Mouse (Mus musculus) heart, embryonic 11.5 days (tissue): ENCODE results near the gene Lat2. TPM values are rescaled to one million over a fixed set of nuclear protein-coding genes. Genes with fewer than 3 reads are reported as not detected.
"Not testable (repeated sequence)": the region's sequence is repeated elsewhere in the genome, so short reads cannot be mapped to it uniquely, and the experiment has no call there.

Source experiments
- ATAC-seq: fragments of 200-750 bp; cut with Nextera tagmentation; replicated peaks from 2 replicates; pipeline ENCODE4 v1.8.0; 2017; ENCODE audit warnings: moderate library complexity; ENCODE audit not compliant: insufficient number of reproducible peaks, low FRiP score, low TSS enrichment
- H3K27ac ChIP-seq: fragments of 300-500 bp; sonication (generic); 2 replicates; pipeline ENCODE4 v1.5.1; 2014; ENCODE audit warnings: mild to moderate bottlenecking, low read depth, low read length
- H3K27me3 ChIP-seq: fragments of 300-500 bp; sonication (generic); 2 replicates; pipeline ENCODE4 v1.6.1; 2014; ENCODE audit warnings: mild to moderate bottlenecking, low read length, mixed read lengths; ENCODE audit not compliant: control insufficient read depth, insufficient read depth
- H3K36me3 ChIP-seq: fragments of 300-500 bp; sonication (generic); 2 replicates; pipeline ENCODE4 v1.6.1; 2014; ENCODE audit warnings: mild to moderate bottlenecking, low read length, moderate library complexity, mixed read lengths; ENCODE audit not compliant: control insufficient read depth, insufficient read depth
- H3K4me1 ChIP-seq: fragments of 300-500 bp; sonication (generic); 2 replicates; pipeline ENCODE4 v1.6.1; 2014; ENCODE audit warnings: low read length; ENCODE audit not compliant: control insufficient read depth, insufficient read depth
- H3K4me2 ChIP-seq: fragments of 300-500 bp; sonication (generic); 2 replicates; pipeline ENCODE4 v1.6.1; 2014; ENCODE audit warnings: mild to moderate bottlenecking, moderate library complexity
- H3K4me3 ChIP-seq: fragments of 300-500 bp; sonication (generic); 2 replicates; pipeline ENCODE4 v1.5.1; 2014; ENCODE audit warnings: low read depth, low read length
- H3K9ac ChIP-seq: fragments of 300-500 bp; sonication (generic); 2 replicates; pipeline ENCODE4 v1.6.1; 2014; ENCODE audit warnings: mild to moderate bottlenecking, low read depth, low read length, moderate library complexity
- H3K9me3 ChIP-seq: fragments of 300-500 bp; sonication (generic); replicated peaks from 2 replicates; pipeline ENCODE4 v1.6.1; 2016; ENCODE audit warnings: low read length; ENCODE audit not compliant: control insufficient read depth
- WGBS: fragments of 180-500 bp; shearing (Covaris S2); extraction: QIAGEN DNeasy Blood & Tissue Kit; methylation state at CpG from one replicate; pipeline ENCODE4 v1.1.7; 2014; ENCODE audit not compliant: insufficient replicate concordance; 5-methylcytosine and 5-hydroxymethylcytosine counted together
- polyA plus RNA-seq: library from polyadenylated mRNA; unstranded; fragments of >200 nt; fragmentation: Nextera tagmentation; extraction: Ambion mirVana; gene quantifications from 2 replicates; pipeline ENCODE4 v1.2.1, GENCODE M21; 2014

Gene Lat2
- 1.9 and 3.5 TPM in 2 replicates for polyA plus RNA-seq

- Histone ChIP-seq H3K4me2 (no peak within 1 kb of the TSS), H3K27ac (no peak within 1 kb of the TSS), H3K4me1 (no peaks in the 10 kb centered on the region), H3K27me3 (no peaks in the 10 kb centered on the region), H3K9ac (no peak within 1 kb of the TSS), H3K4me3 (no peak within 1 kb of the TSS), H3K36me3 (peaks cover 22% of the 10 kb centered on the region), H3K9me3 (no peaks in the 10 kb centered on the region)
- ATAC-seq: no peak
- 86% methylated on average over 7 of the region's 7 CpGs for WGBS
These were observed at the start of gene Lat2 for GRCm38 (mm10) chr5:134614802-134615201. TSS of gene Lat2 (minus strand) at chr5:134615025.

- no peak overlapping the region for H3K9ac ChIP-seq
- H3K4me3 ChIP-seq: no peak overlapping the region
- no peaks in the 10 kb centered on the region for H3K4me1 ChIP-seq
- H3K9me3 ChIP-seq: no peaks in the 10 kb centered on the region
- H3K4me2 ChIP-seq: no peak overlapping the region
- 74% methylated on average over 4 of the region's 4 CpGs for WGBS
- H3K27me3 ChIP-seq: no peaks in the 10 kb centered on the region
- no peaks in the 10 kb centered on the region; the same call in 1 of the 2 replicates for H3K36me3 ChIP-seq
- ATAC-seq: no peak
- H3K27ac ChIP-seq: no peak overlapping the region
These were observed 41.9 kb upstream of the Lat2 start for GRCm38 (mm10) chr5:134656708-134657107.

GRCm38 (mm10) chr5:134652015-134652414 is 37.2 kb upstream of the Lat2 start:
- H3K9ac ChIP-seq: no peak overlapping the region
- H3K4me2 ChIP-seq: no peak overlapping the region
- no peaks in the 10 kb centered on the region for H3K27me3 ChIP-seq
- no peak overlapping the region for H3K27ac ChIP-seq
- H3K4me3 ChIP-seq: no peak overlapping the region
- no peaks in the 10 kb centered on the region for H3K4me1 ChIP-seq
- 52% methylated on average over 7 of the region's 7 CpGs for WGBS
- no peaks in the 10 kb centered on the region; the same call in 1 of the 2 replicates for H3K36me3 ChIP-seq
- no peaks in the 10 kb centered on the region for H3K9me3 ChIP-seq
- no peak for ATAC-seq

GRCm38 (mm10) chr5:134650926-134651325 is 36.1 kb upstream of the Lat2 start:
- Histone ChIP-seq H3K9me3 (no peaks in the 10 kb centered on the region), H3K9ac (no peak overlapping the region), H3K27ac (no peak overlapping the region), H3K4me1 (no peaks in the 10 kb centered on the region), H3K36me3 (no peaks in the 10 kb centered on the region; the same call in 1 of the 2 replicates), H3K27me3 (no peaks in the 10 kb centered on the region), H3K4me3 (no peak overlapping the region), H3K4me2 (no peak overlapping the region)
- 33% methylated on average over 4 of the region's 5 CpGs for WGBS
- ATAC-seq: no peak

- H3K4me2 ChIP-seq, H3K27ac ChIP-seq, H3K9ac ChIP-seq, H3K36me3 ChIP-seq, H3K4me3 ChIP-seq, H3K4me1 ChIP-seq, H3K27me3 ChIP-seq, H3K9me3 ChIP-seq, ATAC-seq: not testable (repeated sequence)
- 59% methylated on average over 3 of the region's 4 CpGs for WGBS
These were observed 34.2 kb upstream of the Lat2 start for GRCm38 (mm10) chr5:134648976-134649375.

- no peaks in the 10 kb centered on the region for H3K4me1 ChIP-seq
- H3K27ac ChIP-seq: no peak overlapping the region
- H3K27me3 ChIP-seq: no peaks in the 10 kb centered on the region
- 67% methylated on average over 2 of the region's 2 CpGs for WGBS
- no peak overlapping the region for H3K4me3 ChIP-seq
- no peaks in the 10 kb centered on the region for H3K9me3 ChIP-seq
- no peak overlapping the region for H3K4me2 ChIP-seq
- ATAC-seq: no peak
- no peaks in the 10 kb centered on the region for H3K36me3 ChIP-seq
- H3K9ac ChIP-seq: no peak overlapping the region
These were observed 32.6 kb upstream of the Lat2 start for GRCm38 (mm10) chr5:134647394-134647793.

GRCm38 (mm10) chr5:134646461-134646860 is 31.6 kb upstream of the Lat2 start:
- no peaks in the 10 kb centered on the region for H3K9me3 ChIP-seq
- no peak for ATAC-seq
- no peak overlapping the region for H3K4me2 ChIP-seq
- WGBS: 71% methylated on average over 4 of the region's 4 CpGs
- no peaks in the 10 kb centered on the region for H3K4me1 ChIP-seq
- H3K36me3 ChIP-seq: no peaks in the 10 kb centered on the region
- H3K27ac ChIP-seq: no peak overlapping the region
- H3K9ac ChIP-seq: no peak overlapping the region
- no peak overlapping the region for H3K4me3 ChIP-seq
- no peaks in the 10 kb centered on the region for H3K27me3 ChIP-seq

GRCm38 (mm10) chr5:134644643-134645118 is 29.9 kb upstream of the Lat2 start:
- WGBS: 46% methylated on average over 8 of the region's 8 CpGs
- Histone ChIP-seq H3K36me3 (no peaks in the 10 kb centered on the region), H3K4me1 (no peaks in the 10 kb centered on the region), H3K27me3 (no peaks in the 10 kb centered on the region), H3K4me3 (no peak overlapping the region), H3K9ac (no peak overlapping the region), H3K4me2 (no peak overlapping the region), H3K27ac (no peak overlapping the region), H3K9me3 (no peaks in the 10 kb centered on the region)
- no peak for ATAC-seq

- ATAC-seq: no peak
- H3K27ac ChIP-seq: no peak overlapping the region
These were observed 29.3 kb upstream of the Lat2 start for GRCm38 (mm10) chr5:134644121-134644520.

More at GRCm38 (mm10) chr5:134644121-134644520, 29.3 kb upstream of the Lat2 start:
- Histone ChIP-seq H3K4me1 (no peaks in the 10 kb centered on the region), H3K4me3 (no peak overlapping the region), H3K9me3 (no peaks in the 10 kb centered on the region), H3K36me3 (no peaks in the 10 kb centered on the region), H3K4me2 (no peak overlapping the region), H3K9ac (no peak overlapping the region), H3K27me3 (no peaks in the 10 kb centered on the region)
- WGBS: 52% methylated on average over 1 of the region's 1 CpGs
